14 mouse cellular contexts compared by ENCODE assay signal in genomic region chr11:78982042-78982441, GRCm38 (mm10). TPM values are rescaled to one million over a fixed set of nuclear protein-coding genes. Genes with fewer than 3 reads are reported as not detected.
A peak's percentile ranks its signal among the peaks of the same experiment; 100 is the strongest.
DNase-seq lines count a peak whose midpoint lies in the region; ATAC-seq lines count a peak whose summit lies in the region.
"Had no signal": no experiment of that assay in that cellular context is flagged by ENCODE, and none has a peak within 500 bp of the region (broad histone marks: within the 10 kb centered on the region; RNA-seq: fewer than 3 reads in every experiment).

No protein-coding gene starts in this region.

- H3K36me3 ChIP-seq in heart, embryonic 13.5 days, result no peaks in the 10 kb centered on the region
- H3K36me3 ChIP-seq in liver, embryonic 15.5 days (replicated peaks), result 0 out of 2 replicates have a peak, but pooled peaks cover 6% of the 10 kb centered on the region
- H3K36me3 ChIP-seq: embryonic facial prominence, embryonic 12.5 days; neural tube, embryonic 15.5 days had no signal

- H3K4me3 ChIP-seq in heart, embryonic 13.5 days, result no peak overlapping the region
- H3K4me3 ChIP-seq in liver, embryonic 15.5 days (replicated peaks), result peak overlapping the region; percentile 57; the same call in 1 of the 2 replicates
- H3K4me3 ChIP-seq: embryonic facial prominence, embryonic 12.5 days; neural tube, embryonic 15.5 days had no signal

- peak overlapping the region; percentile 62 for H3K4me2 ChIP-seq in heart, embryonic 13.5 days
- peak overlapping the region; percentile 66 for H3K4me2 ChIP-seq in liver, embryonic 15.5 days
- H3K4me2 ChIP-seq: embryonic facial prominence, embryonic 12.5 days; neural tube, embryonic 15.5 days had no signal

- H3K27me3 ChIP-seq in heart, embryonic 13.5 days (replicated peaks), result no peaks in the 10 kb centered on the region
- no peaks in the 10 kb centered on the region for H3K27me3 ChIP-seq in liver, embryonic 15.5 days
- H3K27me3 ChIP-seq: embryonic facial prominence, embryonic 12.5 days; neural tube, embryonic 15.5 days had no signal

- H3K4me1 ChIP-seq in heart, embryonic 13.5 days, result peaks cover 9% of the 10 kb centered on the region
- peaks cover 69% of the 10 kb centered on the region for H3K4me1 ChIP-seq in liver, embryonic 15.5 days (replicated peaks)
- H3K4me1 ChIP-seq: embryonic facial prominence, embryonic 12.5 days; neural tube, embryonic 15.5 days had no signal

- H3K9me3 ChIP-seq in heart, embryonic 13.5 days, result no peaks in the 10 kb centered on the region
- H3K9me3 ChIP-seq in liver, embryonic 15.5 days (replicated peaks), result no peaks in the 10 kb centered on the region
- H3K9me3 ChIP-seq: embryonic facial prominence, embryonic 12.5 days; neural tube, embryonic 15.5 days had no signal

- ATAC-seq in heart, embryonic 13.5 days (ENCODE audit: extremely low read depth, insufficient number of reproducible peaks, low FRiP score, low TSS enrichment), result no peak
- peak; percentile 76 for ATAC-seq in liver, embryonic 15.5 days (ENCODE audit: insufficient read depth)

- intact Hi-C loops in heart, postnatal 10 days (cut with DNase I), result no loop called here
- intact Hi-C loops in left cerebral cortex, postnatal 36 days (cut with DNase I), result no loop called here

- DNase-seq in heart, postnatal 10 days, result no peak
- DNase-seq in thymus, postnatal 4 days, result peak; percentile 10
- no peak for DNase-seq in thymus, postnatal 14 days
- peak; percentile 88 for DNase-seq in yolk sac, embryonic 10.5 days (ENCODE audit: low spot score)
- DNase-seq in left cerebral cortex, postnatal 36 days (ENCODE audit: low spot score in 2 of 2), result no peak
- no peak for DNase-seq in cerebellum, postnatal 36 days
- DNase-seq: cerebellum, postnatal 25 days; gastrocnemius, postnatal 14 days; kidney, adult 11 months; lung, adult 2 months had no signal

- no peak overlapping the region for H3K9ac ChIP-seq in heart, embryonic 13.5 days
- no peak overlapping the region for H3K9ac ChIP-seq in liver, embryonic 15.5 days
- H3K9ac ChIP-seq: embryonic facial prominence, embryonic 12.5 days; neural tube, embryonic 15.5 days had no signal

- no peak overlapping the region for H3K27ac ChIP-seq in heart, embryonic 13.5 days (replicated peaks)
- H3K27ac ChIP-seq in liver, embryonic 15.5 days (replicated peaks), result peak overlapping the region; percentile 76
- H3K27ac ChIP-seq: embryonic facial prominence, embryonic 12.5 days; neural tube, embryonic 15.5 days had no signal

- whole genome bisulfite sequencing in heart, embryonic 13.5 days, result 60% methylated on average over 2 of the region's 2 CpGs
- WGBS in liver, embryonic 15.5 days (ENCODE audit: insufficient replicate concordance), result 37% methylated on average over 2 of the region's 2 CpGs

RNA-seq across cellular contexts. Expression of gene Lgals9, which starts 2.7 kb away (rescaled TPM):
- 60.2 and 67.9 TPM in 2 replicates for polyA plus RNA-seq in heart, embryonic 13.5 days (2015; fragmentation: Nextera tagmentation; extraction: Ambion mirVana)
- 10 to 100 TPM; 49.5 to 50.5 TPM for total RNA-seq in heart, postnatal 10 days (2021)
- 154 and 177 TPM in 2 replicates for polyA plus RNA-seq in liver, embryonic 15.5 days (2015; fragmentation: Nextera tagmentation; extraction: Ambion mirVana)
- total RNA-seq in left cerebral cortex, postnatal 36 days (2021), result 1 to 10 TPM; 4.6 to 5.4 TPM

Comparison
In these comparisons a context has a peak if more than half of its experiments do, and no peak if none do; other contexts are left out.
1. DNase-seq: peak in thymus, postnatal 4 days (single experiment) and yolk sac, embryonic 10.5 days (single experiment); none in heart, postnatal 10 days (0 of 2), thymus, postnatal 14 days (single experiment), left cerebral cortex, postnatal 36 days (0 of 2) and cerebellum, postnatal 36 days (0 of 2).
2. RNA of gene Lgals9, which starts 2.7 kb away (total RNA-seq): 49.5 to 50.5 TPM in heart, postnatal 10 days; 4.6 to 5.4 TPM in left cerebral cortex, postnatal 36 days; every median in the first group is over 4 times any median in the second.